Mouse (Mus musculus): ENCODE measurements around the gene Foxp4. TPM values are rescaled to one million over a fixed set of nuclear protein-coding genes. Genes with fewer than 3 reads are reported as not detected.
A peak's percentile ranks its signal among the peaks of the same experiment; 100 is the strongest.

The Foxp4 gene
- polyA plus RNA-seq, 1 experiment from 2014 or later: 37.3 TPM

DNA sequence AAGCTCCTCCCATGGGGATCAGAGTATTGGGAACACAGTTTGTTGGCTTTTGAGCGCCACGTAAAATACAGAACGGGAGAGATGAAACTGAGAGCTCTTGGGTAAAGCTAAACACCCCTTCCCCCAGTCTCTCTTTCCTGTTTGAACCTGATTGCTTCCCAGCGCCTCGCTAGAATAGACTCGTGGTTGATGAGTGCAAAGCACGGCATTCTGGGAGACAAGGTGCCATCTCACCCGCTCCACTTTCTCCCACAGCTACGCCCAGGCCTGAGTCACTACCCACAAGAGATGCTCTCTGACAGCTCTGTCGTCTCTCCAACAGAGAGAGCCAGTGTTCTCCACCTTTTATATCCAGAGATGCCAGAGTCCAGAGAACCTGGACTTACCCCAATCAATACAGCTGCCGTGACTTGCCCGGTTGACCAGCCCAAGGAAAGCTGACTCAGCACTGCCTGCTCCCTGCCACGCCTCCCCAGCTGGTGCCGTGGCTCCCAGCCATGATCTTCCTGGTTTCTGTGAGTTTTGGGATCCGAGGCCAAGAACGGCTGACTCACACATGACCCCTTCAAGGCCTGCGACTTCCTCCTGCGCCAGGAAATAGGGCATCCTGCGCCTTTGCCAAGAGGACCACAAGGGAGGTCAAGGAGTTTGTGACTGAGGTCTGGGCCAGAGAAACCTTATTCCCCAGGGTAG, 82.4 kb downstream of the Foxp4 start:
- Histone ChIP-seq H3K27me3 (no peaks in the 10 kb centered on the region), H3K9ac (replicated peaks) (no peak overlapping the region), H3K27ac (replicated peaks) (no peak overlapping the region), H3K4me2 (replicated peaks) (no peak overlapping the region), H3K36me3 (no peaks in the 10 kb centered on the region), H3K4me3 (no peak overlapping the region), H3K4me1 (no peaks in the 10 kb centered on the region), H3K9me3 (no peaks in the 10 kb centered on the region)
- 78% methylated on average over 19 of the region's 19 CpGs for WGBS
- no peak for ATAC-seq (replicated peaks)

DNA sequence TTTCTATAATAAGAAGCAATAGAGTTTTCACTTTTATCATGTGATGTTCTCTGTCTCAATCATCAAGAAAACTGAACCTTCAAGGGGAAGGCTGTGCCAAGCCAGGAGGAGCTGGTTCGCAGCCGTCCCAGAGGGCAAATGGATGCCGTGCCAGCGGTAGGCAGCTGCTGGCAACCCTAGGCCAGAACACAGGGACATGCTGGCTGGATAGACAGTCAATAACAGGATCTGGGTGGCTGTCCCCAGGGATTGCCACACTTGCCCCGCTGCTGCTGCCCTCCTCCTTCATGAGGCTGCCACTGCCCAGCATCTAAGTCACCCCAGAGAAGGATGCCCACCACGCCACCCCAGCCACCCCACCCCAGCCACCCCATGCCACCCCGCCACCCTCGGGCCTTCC, 82.9 kb downstream of the Foxp4 start:
- H3K4me2 ChIP-seq (replicated peaks): no peak overlapping the region
- H3K9me3 ChIP-seq: no peaks in the 10 kb centered on the region
- WGBS: 90% methylated on average over 8 of the region's 8 CpGs
- no peaks in the 10 kb centered on the region for H3K36me3 ChIP-seq
- no peak overlapping the region for H3K9ac ChIP-seq (replicated peaks)
- 0 out of 2 replicates have a peak, but pooled peaks cover 2% of the 10 kb centered on the region for H3K27me3 ChIP-seq
- ATAC-seq (replicated peaks): no peak
- no peaks in the 10 kb centered on the region for H3K4me1 ChIP-seq
- no peak overlapping the region for H3K4me3 ChIP-seq
- no peak overlapping the region for H3K27ac ChIP-seq (replicated peaks)

DNA sequence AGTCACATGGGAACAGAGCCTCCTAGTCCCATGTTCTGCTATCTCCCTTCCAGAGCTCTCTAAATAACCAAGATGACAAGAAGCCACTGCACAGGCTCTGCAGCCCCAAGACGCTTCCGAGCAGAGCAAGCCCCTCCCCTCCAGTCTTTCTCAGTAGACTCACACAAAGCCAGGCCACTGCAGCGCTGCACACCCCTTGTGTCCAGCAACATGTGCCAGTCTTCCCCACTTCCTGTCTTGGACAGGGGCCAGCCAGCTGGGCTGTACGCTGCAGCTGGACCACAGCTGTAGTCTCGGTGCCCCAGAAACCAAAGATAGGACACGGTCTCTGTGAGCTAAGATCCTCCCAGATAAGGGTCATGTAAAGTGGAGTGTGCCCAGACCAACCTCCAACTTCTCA, 86.6 kb downstream of the Foxp4 start:
- Histone ChIP-seq H3K4me1 (peaks cover 16% of the 10 kb centered on the region), H3K27me3 (peaks cover 34% of the 10 kb centered on the region), H3K4me3 (no peak overlapping the region), H3K27ac (replicated peaks) (no peak overlapping the region), H3K4me2 (replicated peaks) (no peak overlapping the region), H3K36me3 (no peaks in the 10 kb centered on the region), H3K9me3 (no peaks in the 10 kb centered on the region), H3K9ac (replicated peaks) (no peak overlapping the region)
- WGBS: 52% methylated on average over 6 of the region's 6 CpGs
- no peak for ATAC-seq (replicated peaks)

DNA sequence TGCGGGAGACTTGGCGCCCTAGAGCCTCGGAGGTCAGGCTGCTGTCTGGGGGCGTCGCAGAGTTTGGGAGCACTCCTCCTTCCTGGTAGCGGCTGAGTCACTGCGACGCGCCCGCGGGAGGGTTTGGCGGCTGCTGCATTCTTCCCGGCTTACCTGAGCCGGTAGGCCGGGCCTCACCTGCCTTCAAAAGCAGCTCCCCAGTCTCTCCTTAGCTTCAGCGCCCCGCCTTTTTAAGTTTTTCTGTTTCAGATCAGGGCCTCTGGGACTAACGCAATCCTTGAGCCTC, 90.0 kb downstream of the Foxp4 start, which contains the start of gene Mdfi:
Mdfi (minus strand) TSS at position 210 of the 286 bp plus-strand sequence.
- Histone ChIP-seq H3K4me1 (peaks cover 29% of the 10 kb centered on the region), H3K27me3 (peaks cover 40% of the 10 kb centered on the region), H3K9ac (replicated peaks) (peak within 1 kb of the TSS; percentile 63), H3K27ac (replicated peaks) (no peak within 1 kb of the TSS), H3K4me3 (peak within 1 kb of the TSS; percentile 65), H3K9me3 (no peaks in the 10 kb centered on the region), H3K4me2 (replicated peaks) (peak within 1 kb of the TSS; percentile 96), H3K36me3 (no peaks in the 10 kb centered on the region)
- WGBS: 6% methylated on average over 18 of the region's 18 CpGs
- ATAC-seq (replicated peaks): no peak

DNA sequence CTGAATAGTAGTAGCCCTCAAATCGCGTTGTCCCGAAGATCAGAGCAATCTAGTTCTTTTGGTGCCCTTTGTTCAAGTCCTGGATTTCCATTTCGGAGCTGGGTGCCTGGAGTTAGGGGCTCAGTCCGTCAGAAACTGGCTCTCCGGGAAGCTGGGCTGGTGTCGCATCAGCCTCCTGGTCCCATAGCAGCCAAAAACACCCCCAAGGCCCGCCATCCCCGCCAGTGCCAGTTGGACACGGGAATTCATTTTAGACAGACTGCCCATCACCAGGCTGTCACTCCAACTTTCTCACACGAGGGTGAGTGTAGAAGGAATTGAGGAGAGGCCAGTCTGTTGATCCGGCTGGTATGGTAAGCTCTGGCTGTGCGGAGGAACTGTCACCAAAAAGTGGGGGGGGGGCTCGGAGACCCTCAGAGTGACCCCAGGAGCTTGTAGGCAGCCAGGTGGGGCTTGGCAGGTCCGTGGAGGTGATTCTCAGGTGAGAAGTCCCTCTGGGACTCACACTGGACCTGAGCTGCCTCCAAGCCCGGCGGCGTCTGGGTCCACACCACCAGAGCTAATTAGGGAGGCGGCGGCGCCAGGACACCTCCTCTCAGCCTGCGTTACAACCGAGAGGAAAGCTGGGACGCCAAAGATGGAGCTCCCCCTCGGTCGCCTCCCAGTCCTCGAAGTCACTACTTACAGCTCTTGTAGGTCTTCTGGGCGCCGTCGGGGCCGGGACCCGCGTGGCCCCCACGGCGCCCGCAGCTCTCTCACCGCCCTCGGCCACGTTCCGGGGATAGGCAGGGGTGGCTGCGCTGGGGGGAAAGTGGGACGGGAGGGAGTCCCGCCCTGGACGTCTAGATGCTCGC, 90.6 kb downstream of the Foxp4 start:
- H3K9me3 ChIP-seq: no peaks in the 10 kb centered on the region
- peak overlapping the region; percentile 65 for H3K4me3 ChIP-seq
- H3K4me1 ChIP-seq: peaks cover 29% of the 10 kb centered on the region
- H3K4me2 ChIP-seq (replicated peaks): peak overlapping the region; percentile 96
- no peak overlapping the region for H3K27ac ChIP-seq (replicated peaks)
- H3K36me3 ChIP-seq: no peaks in the 10 kb centered on the region
- WGBS: 1% methylated on average over 45 of the region's 45 CpGs
- peak overlapping the region; percentile 63 for H3K9ac ChIP-seq (replicated peaks)
- peaks cover 40% of the 10 kb centered on the region for H3K27me3 ChIP-seq
- ATAC-seq (replicated peaks): no peak

DNA sequence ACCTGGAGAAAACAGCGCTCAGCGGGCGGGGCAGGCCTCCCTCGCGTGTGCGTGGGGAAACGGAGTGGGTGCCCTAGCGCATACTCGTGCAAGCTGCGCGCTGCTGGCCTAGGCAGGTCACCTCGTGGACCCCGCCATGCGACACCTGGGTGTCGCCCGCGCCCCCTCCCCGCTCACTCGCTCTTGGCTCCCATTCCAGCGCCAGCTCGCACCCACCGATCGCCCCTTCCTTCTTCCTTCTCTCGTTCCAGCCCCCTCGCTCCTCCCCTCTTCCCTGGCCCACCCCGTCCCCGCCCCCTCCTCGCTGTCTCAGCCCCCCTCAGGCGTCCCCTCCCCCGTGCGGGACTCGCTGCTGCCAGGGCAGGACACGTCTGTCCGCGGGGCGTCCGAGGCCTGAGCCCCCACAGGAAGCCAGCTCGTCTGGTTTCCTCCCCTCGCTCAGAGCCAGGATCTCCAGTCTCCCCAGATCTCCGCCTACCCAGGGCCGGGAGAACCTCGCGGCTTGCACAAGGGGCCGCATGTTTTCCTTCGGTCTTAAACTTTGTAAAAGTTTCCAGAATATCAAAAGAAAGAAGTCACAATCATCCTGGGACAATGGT, 91.3 kb downstream of the Foxp4 start:
- peak; percentile 48 for ATAC-seq (replicated peaks)

DNA sequence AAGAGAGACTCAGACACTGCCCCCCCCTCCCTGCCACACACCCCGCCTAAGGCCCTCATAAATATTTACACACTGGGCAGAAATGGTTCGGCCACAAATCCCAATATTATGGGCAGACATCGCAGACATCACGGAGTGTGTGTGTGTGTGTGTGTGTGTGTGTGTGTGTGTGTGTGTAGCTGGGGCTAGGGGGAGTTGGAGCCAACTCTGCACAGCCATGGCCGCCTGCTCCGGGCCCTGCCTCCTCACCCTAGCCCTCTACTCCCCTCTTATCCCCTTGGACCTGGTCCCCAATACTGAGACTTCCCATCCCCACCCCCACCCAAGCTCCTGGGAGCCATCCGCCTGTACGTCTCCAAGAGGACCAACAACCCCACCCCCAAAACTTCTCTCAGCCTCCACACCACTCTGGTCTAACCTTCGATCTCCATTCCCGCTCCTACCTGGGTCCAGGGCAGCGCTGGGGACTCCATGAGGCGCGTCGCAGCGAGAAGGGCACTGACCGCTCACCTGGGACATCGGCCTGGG, 91.9 kb downstream of the Foxp4 start:
- WGBS: 0% methylated on average over 17 of the region's 17 CpGs
- no peak overlapping the region for H3K27ac ChIP-seq (replicated peaks)
- no peaks in the 10 kb centered on the region for H3K36me3 ChIP-seq
- peak overlapping the region; percentile 65 for H3K4me3 ChIP-seq
- H3K9me3 ChIP-seq: no peaks in the 10 kb centered on the region
- H3K4me2 ChIP-seq (replicated peaks): peak overlapping the region; percentile 96
- H3K4me1 ChIP-seq: peaks cover 29% of the 10 kb centered on the region
- peak overlapping the region; percentile 63 for H3K9ac ChIP-seq (replicated peaks)
- H3K27me3 ChIP-seq: peaks cover 40% of the 10 kb centered on the region
- peak; percentile 52 for ATAC-seq (replicated peaks)

More for the DNA sequence above, 91.3 kb downstream of the Foxp4 start:
- under 1% methylated on average over 42 of the region's 45 CpGs for WGBS
- H3K4me1 ChIP-seq: peaks cover 29% of the 10 kb centered on the region
- H3K27me3 ChIP-seq: peaks cover 40% of the 10 kb centered on the region
- H3K9me3 ChIP-seq: no peaks in the 10 kb centered on the region
- H3K27ac ChIP-seq (replicated peaks): no peak overlapping the region
- peak overlapping the region; percentile 96 for H3K4me2 ChIP-seq (replicated peaks)
- peak overlapping the region; percentile 63 for H3K9ac ChIP-seq (replicated peaks)
- peak overlapping the region; percentile 65 for H3K4me3 ChIP-seq
- H3K36me3 ChIP-seq: no peaks in the 10 kb centered on the region

DNA sequence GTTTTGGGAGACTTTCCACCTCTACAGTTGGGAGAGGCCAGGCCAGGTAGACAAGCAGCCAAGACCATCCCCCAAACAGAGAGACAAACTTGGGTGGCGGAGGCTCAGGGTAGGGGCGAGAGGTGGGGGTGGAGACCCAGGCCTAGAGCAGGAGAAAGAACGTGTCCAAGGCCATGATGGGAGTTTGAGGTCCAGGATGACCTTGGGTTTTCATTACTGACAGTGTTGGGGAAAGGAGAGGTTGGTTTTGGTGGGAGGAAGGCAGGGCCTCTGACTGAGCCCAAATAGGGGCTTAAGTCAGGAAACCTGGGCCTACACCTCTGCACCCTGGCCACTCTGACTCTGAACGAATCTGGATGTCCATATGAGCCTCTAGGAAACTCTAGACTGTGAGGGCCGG, 92.7 kb downstream of the Foxp4 start:
- Histone ChIP-seq H3K9ac (replicated peaks) (no peak overlapping the region), H3K27me3 (peaks cover 40% of the 10 kb centered on the region), H3K4me3 (no peak overlapping the region), H3K9me3 (no peaks in the 10 kb centered on the region), H3K4me2 (replicated peaks) (peak overlapping the region; percentile 96; the same call in 1 of the 2 replicates), H3K27ac (replicated peaks) (no peak overlapping the region), H3K36me3 (no peaks in the 10 kb centered on the region), H3K4me1 (peaks cover 29% of the 10 kb centered on the region)
- no peak for ATAC-seq (replicated peaks)
- WGBS: 46% methylated on average over 5 of the region's 5 CpGs

DNA sequence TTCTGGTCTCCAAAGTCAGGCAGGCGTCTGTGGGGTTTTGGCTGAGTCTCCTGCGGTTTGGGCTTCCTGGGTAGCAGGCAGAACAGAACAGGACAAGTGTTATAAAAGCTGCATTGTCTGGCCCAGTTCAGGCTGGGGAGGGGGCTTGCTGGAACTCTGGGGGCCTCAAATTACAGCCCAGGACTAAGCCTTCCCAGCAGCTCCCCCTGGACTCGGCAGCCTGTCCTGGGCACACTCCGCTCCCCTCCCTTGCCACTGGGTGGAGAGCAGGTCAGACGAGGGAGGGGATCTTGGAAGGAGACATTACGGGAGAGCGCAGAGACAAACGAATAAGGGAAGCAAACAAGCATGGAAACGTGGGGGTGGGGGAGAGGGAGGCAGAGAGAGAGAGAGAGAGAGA, 93.3 kb downstream of the Foxp4 start:
- Histone ChIP-seq H3K4me3 (no peak overlapping the region), H3K4me2 (replicated peaks) (no peak overlapping the region), H3K9ac (replicated peaks) (no peak overlapping the region), H3K27ac (replicated peaks) (no peak overlapping the region), H3K4me1 (peaks cover 29% of the 10 kb centered on the region), H3K27me3 (peaks cover 38% of the 10 kb centered on the region), H3K36me3 (no peaks in the 10 kb centered on the region), H3K9me3 (no peaks in the 10 kb centered on the region)
- 10% methylated on average over 9 of the region's 9 CpGs for WGBS
- no peak for ATAC-seq (replicated peaks)

DNA sequence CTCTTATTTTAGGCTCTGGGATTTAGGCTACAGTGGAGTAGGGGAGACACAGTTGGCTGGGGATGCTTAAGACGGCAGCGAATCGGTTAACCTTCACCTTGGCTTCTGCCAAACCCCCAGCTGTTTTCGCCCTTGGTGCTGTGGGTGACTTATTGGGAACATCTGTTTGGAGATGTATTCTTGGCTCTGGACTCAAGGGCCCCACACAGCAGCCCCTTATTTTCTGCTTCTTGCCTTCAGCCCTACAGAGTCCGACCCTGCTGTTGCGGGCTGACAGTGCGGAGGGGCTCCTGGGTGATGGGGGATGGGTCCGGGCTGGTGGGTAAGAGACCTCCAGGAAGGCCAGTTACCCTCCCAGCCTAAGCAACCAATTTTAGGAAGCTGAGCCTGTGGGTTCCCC, 103.1 kb downstream of the Foxp4 start:
- ATAC-seq (replicated peaks): no peak
- WGBS: 70% methylated on average over 8 of the region's 8 CpGs
- H3K4me3 ChIP-seq: no peak overlapping the region

DNA sequence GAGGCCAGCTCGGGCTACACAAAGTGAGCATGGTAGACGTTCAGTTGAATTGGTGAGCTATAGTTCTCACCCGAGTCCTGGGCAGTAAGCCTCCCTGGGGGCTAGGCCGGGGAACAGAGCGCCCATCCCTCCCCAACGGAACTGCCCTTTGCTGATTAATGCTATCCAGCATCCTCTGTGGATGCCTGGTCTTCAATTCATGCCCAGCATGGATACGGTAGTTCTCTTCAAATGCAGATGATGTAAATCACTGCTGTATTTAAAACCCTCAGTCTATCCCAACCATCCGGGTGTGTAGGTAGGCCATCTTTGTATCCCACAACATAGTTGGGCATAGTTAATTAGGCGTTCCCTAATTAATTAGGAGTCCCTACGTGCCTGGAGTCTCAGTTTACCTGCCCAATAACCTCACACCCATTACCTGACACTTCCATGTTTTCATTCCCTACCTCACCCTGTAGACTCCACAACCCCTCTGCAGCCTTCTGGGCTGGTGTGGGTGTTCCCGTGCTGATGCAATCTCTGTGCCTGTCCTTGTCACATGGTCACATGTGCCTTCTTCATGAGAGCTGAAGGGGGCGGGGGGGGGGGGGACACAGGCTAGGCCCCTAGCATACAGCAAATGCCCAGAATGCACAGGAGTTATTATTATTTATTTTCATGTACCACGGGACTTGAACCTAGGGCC, 106.3 kb downstream of the Foxp4 start:
- 69% methylated on average over 13 of the region's 13 CpGs for WGBS

More for the DNA sequence above, 103.1 kb downstream of the Foxp4 start:
- H3K9me3 ChIP-seq: no peaks in the 10 kb centered on the region
- H3K36me3 ChIP-seq: no peaks in the 10 kb centered on the region
- H3K9ac ChIP-seq (replicated peaks): no peak overlapping the region
- no peak overlapping the region for H3K4me2 ChIP-seq (replicated peaks)
- no peak overlapping the region for H3K27ac ChIP-seq (replicated peaks)
- H3K27me3 ChIP-seq: no peaks in the 10 kb centered on the region
- H3K4me1 ChIP-seq: no peaks in the 10 kb centered on the region

More for the DNA sequence above, 106.3 kb downstream of the Foxp4 start:
- no peak overlapping the region for H3K27ac ChIP-seq (replicated peaks)
- no peaks in the 10 kb centered on the region for H3K36me3 ChIP-seq
- no peak for ATAC-seq (replicated peaks)
- peaks cover 6% of the 10 kb centered on the region; the same call in 1 of the 2 replicates for H3K4me1 ChIP-seq
- H3K4me2 ChIP-seq (replicated peaks): no peak overlapping the region
- no peaks in the 10 kb centered on the region for H3K27me3 ChIP-seq
- no peak overlapping the region for H3K4me3 ChIP-seq
- H3K9me3 ChIP-seq: no peaks in the 10 kb centered on the region
- H3K9ac ChIP-seq (replicated peaks): no peak overlapping the region

Data from forebrain, embryonic 15.5 days (tissue).